Mouse (Mus musculus) hindbrain, embryonic 11.5 days (tissue): ENCODE measurements around the gene Lce1h. TPM values are rescaled to one million over a fixed set of nuclear protein-coding genes. Genes with fewer than 3 reads are reported as not detected.

Experiments
- ATAC-seq: fragments of 200-750 bp; cut with Nextera tagmentation; 2 replicates; pipeline ENCODE4 v1.8.0; 2017; ENCODE audit warnings: mild to moderate bottlenecking, moderate TSS enrichment, moderate library complexity; ENCODE audit not compliant: low FRiP score
- DNase-seq: peaks from one replicate; pipeline ENCODE4 v3.0.0-alpha.2; 2015; ENCODE audit warnings: low spot score
- H3K27ac ChIP-seq: fragments of 300-500 bp; sonication (generic); 2 replicates; pipeline ENCODE4 v1.5.1; 2014; ENCODE audit warnings: mild to moderate bottlenecking, low read depth, low read length
- H3K27me3 ChIP-seq: fragments of 300-500 bp; sonication (generic); 2 replicates; pipeline ENCODE4 v1.6.1; 2014; ENCODE audit warnings: mild to moderate bottlenecking, low read length, moderate library complexity, mixed read lengths; ENCODE audit not compliant: control insufficient read depth, insufficient read depth
- H3K36me3 ChIP-seq: fragments of 300-500 bp; sonication (generic); 2 replicates; pipeline ENCODE4 v1.6.1; 2014; ENCODE audit warnings: mild to moderate bottlenecking, low read length, moderate library complexity, mixed read lengths; ENCODE audit not compliant: control insufficient read depth, insufficient read depth
- H3K4me1 ChIP-seq: fragments of 300-500 bp; sonication (generic); replicated peaks from 2 replicates; pipeline ENCODE4 v1.6.1; 2014; ENCODE audit warnings: low read length, mixed read lengths; ENCODE audit not compliant: control insufficient read depth, insufficient read depth
- H3K4me2 ChIP-seq: fragments of 300-500 bp; sonication (generic); replicated peaks from 2 replicates; pipeline ENCODE4 v1.6.1; 2014; ENCODE audit warnings: mild to moderate bottlenecking, low read depth, low read length
- H3K4me3 ChIP-seq: fragments of 300-500 bp; sonication (generic); 2 replicates; pipeline ENCODE4 v1.5.1; 2014; ENCODE audit warnings: low read depth, low read length
- H3K9ac ChIP-seq: fragments of 300-500 bp; sonication (generic); 2 replicates; pipeline ENCODE4 v1.6.1; 2014; ENCODE audit warnings: low read depth, low read length
- H3K9me3 ChIP-seq: fragments of 300-500 bp; sonication (generic); 2 replicates; pipeline ENCODE4 v1.6.1; 2016; ENCODE audit warnings: low read length; ENCODE audit not compliant: control insufficient read depth
- WGBS: fragments of 180-500 bp; shearing (Covaris S2); extraction: QIAGEN DNeasy Blood & Tissue Kit; methylation state at CpG from one replicate; pipeline ENCODE4 v1.1.7; 2014; 5-methylcytosine and 5-hydroxymethylcytosine counted together
- polyA plus RNA-seq: library from polyadenylated mRNA; unstranded; fragments of >200 nt; fragmentation: Nextera tagmentation; extraction: Ambion mirVana; gene quantifications from 2 replicates; pipeline ENCODE4 v1.2.1, GENCODE M21; 2014

Gene Lce1h
- polyA plus RNA-seq, 1 experiment from 2014 or later, result not detected

DNA sequence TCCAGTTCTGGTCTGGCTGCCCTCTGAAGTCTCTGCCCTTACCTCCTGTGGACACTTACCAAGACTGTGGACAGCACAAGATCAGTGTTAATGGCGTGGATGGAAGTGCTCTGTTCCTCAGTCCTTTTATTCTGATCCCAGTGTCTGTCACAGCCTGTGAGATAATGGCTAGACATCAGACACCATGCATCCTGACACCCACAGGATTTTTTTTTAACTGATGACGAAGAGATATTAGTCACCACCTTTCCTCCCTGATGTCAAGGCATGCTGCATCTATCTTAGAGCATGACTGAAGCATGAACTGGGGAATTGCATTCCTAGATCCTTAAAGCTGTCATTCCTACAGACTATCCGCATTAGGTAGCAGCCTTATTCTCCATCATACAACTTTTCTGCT is 44.6 kb downstream of the Lce1h start, which contains the start of gene Lce1f:
Gene Lce1f (minus strand): TSS at position 101 of the 400 bp plus-strand sequence.
- WGBS, result 87% methylated on average over 3 of the region's 3 CpGs
- no peaks in the 10 kb centered on the region for H3K27me3 ChIP-seq
- H3K27ac ChIP-seq, result no peak within 1 kb of the TSS
- no peak for DNase-seq
- no peak within 1 kb of the TSS for H3K4me3 ChIP-seq
- no peak within 1 kb of the TSS for H3K9ac ChIP-seq
- H3K9me3 ChIP-seq, result no peaks in the 10 kb centered on the region
- no peak within 1 kb of the TSS for H3K4me2 ChIP-seq
- H3K36me3 ChIP-seq, result no peaks in the 10 kb centered on the region
- no peak for ATAC-seq
- no peaks in the 10 kb centered on the region for H3K4me1 ChIP-seq

DNA sequence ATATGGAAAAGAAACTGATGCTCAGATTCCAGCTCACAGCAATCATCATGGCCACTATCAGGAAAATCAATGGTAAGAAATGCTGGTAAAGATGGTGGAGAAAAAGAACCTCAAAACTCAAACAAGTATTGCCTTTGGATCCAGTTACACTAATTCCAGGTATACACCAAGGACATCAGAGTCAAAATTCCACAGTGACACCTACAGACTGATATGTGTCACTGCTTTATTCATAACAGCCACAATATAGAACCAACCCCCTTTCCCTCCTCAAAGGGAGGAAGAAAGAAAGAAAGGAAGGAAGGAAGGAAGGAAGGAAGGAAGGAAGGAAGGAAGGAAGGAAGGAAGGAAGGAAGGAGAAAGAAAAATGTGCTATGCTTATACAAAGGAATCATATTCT is 49.7 kb downstream of the Lce1h start:
- Histone ChIP-seq H3K9ac (no peak overlapping the region), H3K4me1 (no peaks in the 10 kb centered on the region), H3K27ac (no peak overlapping the region), H3K36me3 (no peaks in the 10 kb centered on the region), H3K27me3 (no peaks in the 10 kb centered on the region), H3K4me2 (no peak overlapping the region), H3K9me3 (no peaks in the 10 kb centered on the region), H3K4me3 (no peak overlapping the region)
- DNase-seq, result no peak
- ATAC-seq, result no peak

Other genes with a start within 250 kb of the Lce1h start
- gene 2310046K23Rik, start 230.6 kb downstream of the Lce1h start, polyA plus RNA-seq, result not detected in 2 replicates
- not detected in 2 replicates for gene Ivl, start 191.3 kb downstream of the Lce1h start, polyA plus RNA-seq
- gene Smcp, start 176.1 kb downstream of the Lce1h start, polyA plus RNA-seq, result not detected in 2 replicates
- gene 2210017I01Rik, start 157.6 kb downstream of the Lce1h start, polyA plus RNA-seq, result not detected in 2 replicates
- gene Lce6a, start 143.4 kb downstream of the Lce1h start, polyA plus RNA-seq, result not detected in 2 replicates
- not detected in 2 replicates for gene Lce1a1, start 116.8 kb downstream of the Lce1h start, polyA plus RNA-seq
- gene Lce1b, start 108.1 kb downstream of the Lce1h start, polyA plus RNA-seq, result not detected in 2 replicates
- gene Lce1a2, start 94.8 kb downstream of the Lce1h start, polyA plus RNA-seq, result not detected in 2 replicates
- gene Lce1c, start 85.8 kb downstream of the Lce1h start, polyA plus RNA-seq, result not detected in 2 replicates
- gene Lce1d, start 77.9 kb downstream of the Lce1h start, polyA plus RNA-seq, result not detected in 2 replicates
- not detected in 2 replicates for gene Lce1e, start 56.0 kb downstream of the Lce1h start, polyA plus RNA-seq
- not detected in 2 replicates for gene Lce1f, start 44.7 kb downstream of the Lce1h start, polyA plus RNA-seq
- gene Gm38119, start 26.0 kb downstream of the Lce1h start, polyA plus RNA-seq, result not detected in 2 replicates
- not detected in 2 replicates for gene Lce1g, start 12.7 kb downstream of the Lce1h start, polyA plus RNA-seq
- not detected in 2 replicates for gene Lce1i, start 13.8 kb upstream of the Lce1h start, polyA plus RNA-seq
- not detected in 2 replicates for gene Lce1j, start 25.4 kb upstream of the Lce1h start, polyA plus RNA-seq
- gene Lce1k, start 42.8 kb upstream of the Lce1h start, polyA plus RNA-seq, result not detected in 2 replicates
- gene Kprp, start 62.2 kb upstream of the Lce1h start, polyA plus RNA-seq, result not detected in 2 replicates
- not detected in 2 replicates for gene Lce1l, start 86.2 kb upstream of the Lce1h start, polyA plus RNA-seq
- not detected in 2 replicates for gene 2310050C09Rik, start 105.2 kb upstream of the Lce1h start, polyA plus RNA-seq
- not detected in 2 replicates for gene Lce3a, start 161.2 kb upstream of the Lce1h start, polyA plus RNA-seq
- gene Lce3b, start 167.9 kb upstream of the Lce1h start, polyA plus RNA-seq, result not detected in 2 replicates
- gene Lce3c, start 179.4 kb upstream of the Lce1h start, polyA plus RNA-seq, result not detected in 2 replicates
- gene Lce3d, start 192.3 kb upstream of the Lce1h start, polyA plus RNA-seq, result not detected in 2 replicates
- not detected in 2 replicates for gene Lce3e, start 202.0 kb upstream of the Lce1h start, polyA plus RNA-seq
- not detected in 2 replicates for gene Lce3f, start 227.2 kb upstream of the Lce1h start, polyA plus RNA-seq